Mouse (Mus musculus) MEL (cell line): ENCODE measurements around the gene Tsga10ip. TPM values are rescaled to one million over a fixed set of nuclear protein-coding genes. Genes with fewer than 3 reads are reported as not detected.

Source experiments
- DNase-seq: peaks from one replicate; pipeline ENCODE4 v3.0.0; 2011; ENCODE audit warnings: low read depth, low spot score
- H3K27ac ChIP-seq: 2 replicates; pipeline ENCODE4 v1.5.1; 2012; ENCODE audit warnings: low read depth, mild to moderate bottlenecking, control low read depth, low read length, moderate library complexity; ENCODE audit not compliant: control insufficient read depth
- H3K27me3 ChIP-seq, 2 experiments: fragments of 150-350 bp in 1 of 2; sonication (generic) in 1 of 2; 2 replicates each; pipeline ENCODE4 v1.6.1; 2012; ENCODE audit warnings: low read length in 2 of 2, mild to moderate bottlenecking in 2 of 2, improper control_type of control experiment in 1 of 2, moderate library complexity in 1 of 2; ENCODE audit not compliant: insufficient read depth in 2 of 2, control insufficient read depth in 1 of 2
- H3K36me3 ChIP-seq, 2 experiments: 2 replicates each; pipeline ENCODE4 v1.6.1; 2012 to 2014; ENCODE audit warnings: low read length in 2 of 2, improper control_type of control experiment in 1 of 2, inconsistent platforms in 1 of 2, mild to moderate bottlenecking in 1 of 2; ENCODE audit not compliant: insufficient read depth in 2 of 2, control insufficient read depth in 1 of 2
- H3K4me1 ChIP-seq, 2 experiments: fragments of 150-350 bp in 1 of 2; sonication (generic) in 1 of 2; 2 replicates each; pipeline ENCODE4 v1.6.1; 2012; ENCODE audit warnings: low read length in 2 of 2, improper control_type of control experiment in 1 of 2, mild to moderate bottlenecking in 1 of 2; ENCODE audit not compliant: insufficient read depth in 2 of 2, control insufficient read depth in 1 of 2
- H3K4me3 ChIP-seq, 2 experiments: fragments of 150-350 bp in 1 of 2; sonication (generic) in 1 of 2; 2 replicates each; pipeline ENCODE4 v1.5.1; 2012; ENCODE audit warnings: low read depth in 2 of 2, low read length in 2 of 2, mild to moderate bottlenecking in 2 of 2, moderate library complexity in 2 of 2, control low read depth in 1 of 2, improper control_type of control experiment in 1 of 2; ENCODE audit not compliant: control insufficient read depth in 1 of 2, insufficient read depth in 1 of 2
- H3K79me2 ChIP-seq: 2 replicates; pipeline ENCODE4 v1.6.1; 2012; ENCODE audit warnings: mild to moderate bottlenecking, low read length, moderate library complexity; ENCODE audit not compliant: control insufficient read depth, poor library complexity, insufficient read depth
- H3K9ac ChIP-seq: 2 replicates; pipeline ENCODE4 v1.6.1; 2012; ENCODE audit warnings: low read depth, mild to moderate bottlenecking, control low read depth, low read length, moderate library complexity; ENCODE audit not compliant: control insufficient read depth, poor library complexity, severe bottlenecking
- H3K9me3 ChIP-seq: fragments of 150-350 bp; sonication (generic); replicated peaks from 2 replicates; pipeline ENCODE4 v1.6.1; 2012; ENCODE audit warnings: mild to moderate bottlenecking, low read length, improper control_type of control experiment, moderate library complexity; ENCODE audit not compliant: insufficient read depth
- CTCF ChIP-seq, 3 experiments: IDR thresholded peaks in 2 of 3; conservative IDR thresholded peaks in 1 of 3; 2 replicates each; pipeline ENCODE4 v1.5.1; 2011 to 2012; ENCODE audit warnings: low read length in 3 of 3, low read depth in 2 of 3, mild to moderate bottlenecking in 2 of 3, improper control_type of control experiment in 1 of 3, inconsistent platforms in 1 of 3, mixed read lengths in 1 of 3, moderate library complexity in 1 of 3; ENCODE audit not compliant: control insufficient read depth in 1 of 3, insufficient read depth in 1 of 3, poor library complexity in 1 of 3, severe bottlenecking in 1 of 3
- E2F4 ChIP-seq: IDR thresholded peaks from 2 replicates; pipeline ENCODE4 v1.6.1; 2011; ENCODE audit warnings: low read depth, low read length, improper control_type of control experiment, borderline replicate concordance
- GATA1 ChIP-seq: IDR thresholded peaks from 2 replicates; pipeline ENCODE4 v1.6.1; 2011; ENCODE audit warnings: low read depth, low read length, improper control_type of control experiment
- JUND ChIP-seq: IDR thresholded peaks from 2 replicates; pipeline ENCODE4 v1.6.1; 2011; ENCODE audit warnings: low read depth, mild to moderate bottlenecking, improper control_type of control experiment, low read length
- MAFK ChIP-seq: IDR thresholded peaks from 2 replicates; pipeline ENCODE4 v1.6.1; 2011; ENCODE audit warnings: low read depth, mild to moderate bottlenecking, low read length, improper control_type of control experiment, borderline replicate concordance
- MAX ChIP-seq: IDR thresholded peaks from 2 replicates; pipeline ENCODE4 v1.6.1; 2011; ENCODE audit warnings: low read length, improper control_type of control experiment
- MAZ ChIP-seq: IDR thresholded peaks from 2 replicates; pipeline ENCODE4 v1.6.1; 2012; ENCODE audit warnings: low read depth, mild to moderate bottlenecking, inconsistent platforms, low read length, improper control_type of control experiment
- NELFE ChIP-seq: IDR thresholded peaks from 2 replicates; pipeline ENCODE4 v1.6.1; 2011; ENCODE audit warnings: low read depth, low read length, improper control_type of control experiment
- NRF1 ChIP-seq: IDR thresholded peaks from 2 replicates; pipeline ENCODE4 v1.6.1; 2014; ENCODE audit warnings: low read depth, mild to moderate bottlenecking, inconsistent platforms, low read length, improper control_type of control experiment, moderate library complexity; ENCODE audit not compliant: poor library complexity, insufficient read depth, severe bottlenecking
- POLR2AphosphoS2 ChIP-seq: IDR thresholded peaks from 2 replicates; pipeline ENCODE4 v1.6.1; 2011; ENCODE audit warnings: low read length, improper control_type of control experiment
- SMC3 ChIP-seq: IDR thresholded peaks from 2 replicates; pipeline ENCODE4 v1.6.1; 2011; ENCODE audit warnings: low read depth, low read length, improper control_type of control experiment
- TCF12 ChIP-seq: IDR thresholded peaks from 2 replicates; pipeline ENCODE4 v1.6.1; 2014; ENCODE audit warnings: low read depth, mild to moderate bottlenecking, inconsistent platforms, low read length, improper control_type of control experiment, moderate library complexity
- UBTF ChIP-seq: IDR thresholded peaks from 2 replicates; pipeline ENCODE4 v1.6.1; 2012; ENCODE audit warnings: low read depth, mild to moderate bottlenecking, inconsistent platforms, low read length, improper control_type of control experiment, moderate library complexity, borderline replicate concordance; ENCODE audit not compliant: insufficient read depth
- ZMIZ1 ChIP-seq: IDR thresholded peaks from 2 replicates; pipeline ENCODE4 v1.6.1; 2012; ENCODE audit warnings: low read depth, mild to moderate bottlenecking, inconsistent platforms, low read length, improper control_type of control experiment, moderate library complexity
- ZNF384 ChIP-seq: IDR thresholded peaks from 2 replicates; pipeline ENCODE4 v1.6.1; 2012; ENCODE audit warnings: low read depth, mild to moderate bottlenecking, inconsistent platforms, low read length, improper control_type of control experiment
- polyA plus RNA-seq, 2 experiments: library from polyadenylated mRNA; stranded (reverse) in 1 of 2; unstranded in 1 of 2; fragments of >175 nt in 1 of 2; fragments of >200 nt in 1 of 2; gene quantifications; 2 replicates each; pipeline versions ENCODE4 v1.2.1 to v1.2.4; 2012; ENCODE audit warnings: low replicate concordance in 2 of 2, low read depth in 1 of 2; ENCODE audit not compliant: insufficient read length in 2 of 2, insufficient read depth in 1 of 2, missing spikeins in 1 of 2
- total RNA-seq: library from RNA; depleted of rRNA; stranded (reverse); fragments of 300-350 nt; gene quantifications from 2 replicates; pipeline ENCODE4 v1.2.3, GENCODE M21; 2012

The Tsga10ip gene
- total and polyA plus RNA-seq, 3 experiments, result 0.54 to 4.5 TPM; not detected in 1

DNA sequence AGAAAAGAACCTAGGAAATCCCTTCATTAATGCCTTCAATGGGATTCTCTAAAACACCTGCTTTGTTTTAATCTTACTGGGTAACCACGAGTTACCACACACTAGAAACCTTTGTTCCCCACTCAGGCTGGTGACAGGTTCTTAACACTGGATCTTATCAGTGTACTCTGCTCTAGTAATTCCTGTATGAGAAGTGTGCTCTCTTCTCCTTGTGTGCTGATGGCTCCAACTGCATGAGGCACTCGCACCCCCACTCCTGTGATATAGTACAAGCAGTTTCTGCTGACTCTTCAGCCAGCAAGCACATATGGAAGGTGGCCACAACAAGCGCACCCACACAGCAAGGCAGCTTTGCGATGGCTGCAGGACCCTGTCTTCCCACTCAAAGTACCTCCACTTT, 28.1 kb downstream of the Tsga10ip start:
- no peak overlapping the region for H3K27ac ChIP-seq
- TF ChIP-seq NRF1 (no peak), TCF12 (no peak), JUND (no peak), MAFK (no peak), GATA1 (no peak)
- no peaks in the 10 kb centered on the region; a peak in 1 of 4 replicates for H3K36me3 ChIP-seq
- no peak overlapping the region for H3K9ac ChIP-seq
- no peaks in the 10 kb centered on the region for H3K27me3 ChIP-seq
- DNase-seq, result no peak
- no peak overlapping the region for H3K4me3 ChIP-seq
- H3K4me1 ChIP-seq, result no peaks in the 10 kb centered on the region
- H3K79me2 ChIP-seq, result no peaks in the 10 kb centered on the region
- no peaks in the 10 kb centered on the region for H3K9me3 ChIP-seq

DNA sequence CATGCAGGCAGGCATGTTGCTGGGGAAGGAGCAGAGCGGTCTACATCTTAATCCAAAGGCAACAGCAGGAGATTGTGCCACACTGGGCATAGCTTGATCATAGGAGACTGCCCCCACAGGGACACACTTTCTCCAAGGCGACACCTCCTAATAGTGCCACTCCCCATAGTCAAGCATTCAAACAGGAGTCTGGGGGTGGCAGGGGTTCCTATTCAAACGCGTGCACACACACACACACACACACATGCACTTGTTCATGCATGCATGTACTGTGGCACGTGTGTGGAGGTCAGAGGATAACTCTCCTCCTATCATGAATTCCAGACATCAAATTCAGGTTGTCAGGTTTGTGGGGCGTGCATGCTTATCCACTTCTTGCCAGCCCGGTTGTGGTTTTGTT, 29.6 kb downstream of the Tsga10ip start:
- H3K4me3 ChIP-seq, result no peak overlapping the region

DNA sequence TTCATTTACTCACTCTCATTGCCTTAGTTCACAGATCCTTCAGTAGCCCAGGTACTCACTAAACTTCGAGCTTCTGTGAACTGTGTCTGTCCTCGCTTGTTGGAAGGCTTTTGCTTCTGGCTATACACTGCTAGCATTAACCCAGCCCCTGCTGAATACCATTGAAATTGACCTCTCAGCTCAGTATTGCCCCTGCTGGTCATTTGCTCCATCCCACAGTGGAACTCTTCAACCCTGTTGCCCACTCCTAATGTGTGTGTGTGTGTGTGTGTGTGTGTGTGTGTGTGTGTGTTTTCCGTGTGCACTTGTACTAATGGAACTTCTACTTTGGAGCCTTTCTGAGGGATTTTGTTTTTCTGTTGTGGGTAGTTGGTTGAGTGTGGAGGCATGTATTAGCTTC, 31.4 kb downstream of the Tsga10ip start:
- Histone ChIP-seq H3K36me3 (peaks cover 0 to 9% of the 10 kb centered on the region in 2 experiments; a peak in 2 of 4 replicates), H3K4me3 (no peak overlapping the region), H3K79me2 (peaks cover 24% of the 10 kb centered on the region)
- TF ChIP-seq CTCF (IDR thresholded peaks at IDR 0.05 in 2 of 3, conservative IDR thresholded peaks at IDR 0.05 in 1 of 3; ENCODE audit: control insufficient read depth in 1 of 3, insufficient read depth in 1 of 3, low read depth in 2 of 3, low read length in 3 of 3, poor library complexity in 1 of 3, severe bottlenecking in 1 of 3) (peak; percentile 12 to 26 (median 25); a peak in 4 of 6 replicates), E2F4 (no peak)
- TF ChIP-seq, all 39 proteins: peak for 1
- Histone ChIP-seq H3K4me1 (peaks cover 0 to 12% of the 10 kb centered on the region in 2 experiments; a peak in 2 of 4 replicates), H3K9ac (no peak overlapping the region), H3K9me3 (no peaks in the 10 kb centered on the region), H3K27me3 (no peaks in the 10 kb centered on the region), H3K27ac (no peak overlapping the region)
- DNase-seq, result no peak

More for the DNA sequence above, 29.6 kb downstream of the Tsga10ip start:
- Histone ChIP-seq H3K9ac (no peak overlapping the region), H3K4me1 (peaks cover 0 to 9% of the 10 kb centered on the region in 2 experiments; a peak in 2 of 4 replicates), H3K27ac (no peak overlapping the region), H3K36me3 (peaks cover 0 to 7% of the 10 kb centered on the region in 2 experiments; a peak in 2 of 4 replicates), H3K9me3 (no peaks in the 10 kb centered on the region), H3K27me3 (no peaks in the 10 kb centered on the region), H3K79me2 (peaks cover 11% of the 10 kb centered on the region)
- DNase-seq, result no peak
- no peak for TF ChIP-seq UBTF
- TF ChIP-seq MAX, result no peak
- no peak for TF ChIP-seq NELFE
- no peak for TF ChIP-seq ZMIZ1
- no peak for TF ChIP-seq TCF12
- no peak for TF ChIP-seq ZNF384
- TF ChIP-seq MAZ, result no peak
- TF ChIP-seq GATA1, result no peak
- no peak for TF ChIP-seq SMC3
- TF ChIP-seq POLR2AphosphoS2, result no peak
